Mouse (Mus musculus): Measurements from ENCODE around the gene Eif6. TPM values are rescaled to one million over a fixed set of nuclear protein-coding genes. Genes with fewer than 3 reads are reported as not detected.

The Eif6 gene
- polyA plus RNA-seq, 1 experiment from 2014 or later, result 182 TPM

Other genes starting within 250 kb of the Eif6 start
- 67.3 and 68.2 TPM in 2 replicates for gene Gss, start 234.1 kb downstream of the Eif6 start, polyA plus RNA-seq (2015; fragmentation: Nextera tagmentation; extraction: Ambion mirVana)
- 2.2 TPM in 2 replicates for gene Myh7b, start 215.7 kb downstream of the Eif6 start, polyA plus RNA-seq (2015; fragmentation: Nextera tagmentation; extraction: Ambion mirVana)
- gene Trpc4ap, start 134.5 kb downstream of the Eif6 start, polyA plus RNA-seq (2015; fragmentation: Nextera tagmentation; extraction: Ambion mirVana), result 50.8 and 59.8 TPM in 2 replicates
- gene Edem2, start 97.5 kb downstream of the Eif6 start, polyA plus RNA-seq (2015; fragmentation: Nextera tagmentation; extraction: Ambion mirVana), result 21.2 and 22.2 TPM in 2 replicates
- not detected in 2 replicates for gene Gm17581, start 91.1 kb downstream of the Eif6 start, polyA plus RNA-seq (2015; fragmentation: Nextera tagmentation; extraction: Ambion mirVana)
- gene Procr, start 75.8 kb downstream of the Eif6 start, polyA plus RNA-seq (2015; fragmentation: Nextera tagmentation; extraction: Ambion mirVana), result 1.0 and 1.3 TPM in 2 replicates
- not detected in 2 replicates for gene Mmp24, start 51.6 kb downstream of the Eif6 start, polyA plus RNA-seq (2015; fragmentation: Nextera tagmentation; extraction: Ambion mirVana)
- gene BC029722, start 7.5 kb downstream of the Eif6 start, polyA plus RNA-seq (2015; fragmentation: Nextera tagmentation; extraction: Ambion mirVana), result 5.5 and 5.7 TPM in 2 replicates
- 0.10 and 0.12 TPM in 2 replicates for gene Fam83c, start 7.9 kb upstream of the Eif6 start, polyA plus RNA-seq (2015; fragmentation: Nextera tagmentation; extraction: Ambion mirVana)
- gene Uqcc1, start 103.4 kb upstream of the Eif6 start, polyA plus RNA-seq (2015; fragmentation: Nextera tagmentation; extraction: Ambion mirVana), result 49.5 and 52.3 TPM in 2 replicates
- not detected in 2 replicates for gene Gm15557, start 113.8 kb upstream of the Eif6 start, polyA plus RNA-seq (2015; fragmentation: Nextera tagmentation; extraction: Ambion mirVana)
- 0.12 TPM in 1 of 2 replicates, not detected in the other for gene Gdf5, start 118.4 kb upstream of the Eif6 start, polyA plus RNA-seq (2015; fragmentation: Nextera tagmentation; extraction: Ambion mirVana)
- gene Cep250, start 129.5 kb upstream of the Eif6 start, polyA plus RNA-seq (2015; fragmentation: Nextera tagmentation; extraction: Ambion mirVana), result 10.7 and 13.6 TPM in 2 replicates
- gene 6430550D23Rik, start 181.1 kb upstream of the Eif6 start, polyA plus RNA-seq (2015; fragmentation: Nextera tagmentation; extraction: Ambion mirVana), result 1.3 and 1.9 TPM in 2 replicates
- 90.8 and 96.9 TPM in 2 replicates for gene Ergic3, start 181.1 kb upstream of the Eif6 start, polyA plus RNA-seq (2015; fragmentation: Nextera tagmentation; extraction: Ambion mirVana)
- 0.06 TPM in 1 of 2 replicates, not detected in the other for gene Fer1l4, start 226.0 kb upstream of the Eif6 start, polyA plus RNA-seq (2015; fragmentation: Nextera tagmentation; extraction: Ambion mirVana)
- 1.6 and 2.4 TPM in 2 replicates for gene Spag4, start 238.2 kb upstream of the Eif6 start, polyA plus RNA-seq (2015; fragmentation: Nextera tagmentation; extraction: Ambion mirVana)

All from liver, embryonic 13.5 days (tissue).